Mouse (Mus musculus) C2C12 (cell line): ENCODE measurements at regions not wholly inside any gene's neighbourhood (a gene's known extent, or its start where the extent isn't known, plus 50 kb on each side); places are given as distances from the start of the nearest gene placed in this dataset.

Experiments used
- CEBPB ChIP-seq: IDR thresholded peaks from one replicate; pipeline ENCODE4 v1.6.1; 2011; ENCODE audit warnings: low read depth, mild to moderate bottlenecking, control low read depth, moderate library complexity
- CTCF ChIP-seq: IDR thresholded peaks from one replicate; pipeline ENCODE4 v1.5.1; 2011; ENCODE audit not compliant: control insufficient read depth, insufficient read depth, insufficient read length
- FOSL1 ChIP-seq: IDR thresholded peaks from one replicate; pipeline ENCODE4 v1.8.0; 2011; ENCODE audit warnings: mild to moderate bottlenecking, low read length; ENCODE audit not compliant: poor library complexity, insufficient read depth, severe bottlenecking
- MAX ChIP-seq: IDR thresholded peaks from one replicate; pipeline ENCODE4 v1.6.1; 2011; ENCODE audit warnings: mild to moderate bottlenecking, control low read depth
- MYOD1 ChIP-seq: IDR thresholded peaks from one replicate; pipeline ENCODE4 v1.6.1; 2011; ENCODE audit warnings: low read depth; ENCODE audit not compliant: control insufficient read depth, insufficient read length
- MYOG ChIP-seq: IDR thresholded peaks from one replicate; pipeline ENCODE4 v1.6.1; 2011; ENCODE audit not compliant: control insufficient read depth, insufficient read length; ENCODE audit errors: extremely low read depth
- USF1 ChIP-seq: IDR thresholded peaks from one replicate; pipeline ENCODE4 v1.6.1; 2011; ENCODE audit warnings: low read depth, mild to moderate bottlenecking, control low read depth, moderate library complexity

DNA sequence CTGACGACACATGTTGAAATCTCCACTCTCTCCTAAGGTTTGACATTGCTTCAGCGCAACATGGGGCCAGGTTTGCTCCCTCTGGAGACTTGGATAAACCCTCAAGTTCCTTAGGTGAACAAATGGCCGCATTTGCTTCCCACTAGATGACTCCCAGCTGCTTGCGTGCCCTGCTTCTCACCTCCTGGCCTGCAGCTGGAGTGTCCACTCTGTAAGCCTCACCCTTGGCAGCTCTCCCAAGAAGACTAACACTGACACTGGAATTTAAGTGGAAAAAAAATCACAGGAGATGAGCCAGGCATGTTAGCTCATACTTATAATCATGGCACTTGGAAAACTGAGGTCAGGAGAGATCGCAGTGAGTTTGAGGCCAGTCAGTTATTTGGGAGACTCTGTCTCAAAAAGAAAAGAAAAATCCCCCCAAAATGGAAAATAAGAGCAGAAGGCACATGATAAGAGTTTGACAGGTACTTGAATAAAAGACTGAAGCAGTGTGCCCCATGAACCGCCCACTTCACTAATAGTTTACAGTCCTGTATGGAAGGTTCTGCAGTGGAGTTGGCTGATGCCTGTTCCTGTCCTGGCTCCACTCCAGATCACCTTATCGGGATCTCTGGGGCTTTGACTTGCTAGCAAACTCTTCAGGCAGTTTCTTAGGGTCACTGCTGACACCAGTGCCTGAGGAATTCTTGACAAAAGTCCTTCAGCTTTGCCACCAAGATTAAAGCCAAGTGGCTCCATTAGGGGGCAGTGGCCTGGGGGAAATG lies 70.9 kb upstream of the Vangl1 start:
- TF ChIP-seq MAX = no peak
- no peak for TF ChIP-seq CEBPB
- no peak for TF ChIP-seq MYOD1
- TF ChIP-seq CTCF = no peak
- no peak for TF ChIP-seq MYOG
- no peak for TF ChIP-seq USF1
- no peak for TF ChIP-seq FOSL1
